Mouse (Mus musculus) 3T3-L1 (cell line): ENCODE measurements around the gene Ccnjl.

Experiments used
- DNase-seq: peaks from one replicate; pipeline ENCODE4 v3.0.0-alpha.2; 2015; ENCODE audit warnings: low read depth, low spot score

Gene Ccnjl

DNA sequence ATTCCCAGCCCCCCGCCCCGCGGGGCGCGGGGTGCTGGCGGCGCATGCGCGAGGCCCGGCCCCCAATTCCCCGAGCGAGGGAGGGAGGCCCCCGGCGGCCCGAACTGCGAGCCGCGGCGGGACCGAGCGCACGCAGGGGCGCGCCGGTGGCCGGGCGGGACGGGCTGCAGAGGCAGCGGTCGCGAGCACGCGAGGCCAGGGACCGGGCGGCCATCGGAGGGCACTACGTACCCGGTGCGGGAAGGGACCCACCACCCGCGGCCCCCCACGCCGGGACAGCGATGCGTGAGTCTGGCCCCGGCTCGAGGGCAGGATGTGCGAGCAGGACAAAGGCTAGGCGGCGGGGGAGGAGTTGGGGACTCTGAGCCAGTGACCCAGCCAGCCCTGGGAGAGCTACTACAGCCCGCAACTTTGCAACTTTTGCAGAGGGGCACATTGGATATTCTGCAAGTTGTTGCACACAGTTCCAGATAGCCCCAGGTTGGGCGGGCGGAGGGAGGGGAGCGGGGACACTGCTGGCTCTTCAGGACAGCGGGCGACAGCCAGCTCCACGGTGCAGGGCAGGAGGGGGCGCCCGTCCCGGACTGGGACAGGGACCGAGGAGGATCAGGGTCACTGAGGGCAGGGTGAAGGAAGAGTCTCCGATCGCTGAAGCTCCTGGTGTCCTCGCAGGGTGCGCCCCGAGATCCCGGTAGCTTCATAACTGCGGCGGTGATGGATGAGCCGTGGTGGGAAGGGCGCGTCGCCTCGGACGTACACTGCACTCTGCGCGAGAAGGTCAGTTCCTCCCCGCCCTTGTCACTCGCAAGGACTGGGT, at the start of gene Ccnjl:
Gene Ccnjl (plus strand): TSS at position 102 of the 817 bp plus-strand sequence.
- DNase-seq, result no peak

DNA sequence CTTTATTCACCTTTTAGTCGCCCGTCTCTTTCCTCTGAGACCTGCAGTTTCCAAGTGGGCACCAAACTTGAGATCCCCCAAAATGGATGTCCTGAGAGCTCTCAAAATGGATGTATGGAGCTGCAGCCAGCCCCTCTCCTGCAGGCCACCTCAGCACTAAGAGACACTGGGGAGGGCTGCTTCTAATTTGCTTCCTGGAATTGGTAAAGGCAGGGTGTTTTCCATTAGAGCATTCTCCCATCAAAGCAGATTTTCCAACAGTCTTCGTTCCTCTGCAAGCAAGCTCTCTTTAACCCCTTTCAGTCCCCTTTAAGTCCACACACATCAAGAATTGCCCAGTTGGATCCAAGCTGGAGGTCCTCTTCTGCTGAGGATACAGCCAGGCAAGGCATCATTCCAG, 49.2 kb upstream of the Ccnjl start:
- no peak for DNase-seq

DNA sequence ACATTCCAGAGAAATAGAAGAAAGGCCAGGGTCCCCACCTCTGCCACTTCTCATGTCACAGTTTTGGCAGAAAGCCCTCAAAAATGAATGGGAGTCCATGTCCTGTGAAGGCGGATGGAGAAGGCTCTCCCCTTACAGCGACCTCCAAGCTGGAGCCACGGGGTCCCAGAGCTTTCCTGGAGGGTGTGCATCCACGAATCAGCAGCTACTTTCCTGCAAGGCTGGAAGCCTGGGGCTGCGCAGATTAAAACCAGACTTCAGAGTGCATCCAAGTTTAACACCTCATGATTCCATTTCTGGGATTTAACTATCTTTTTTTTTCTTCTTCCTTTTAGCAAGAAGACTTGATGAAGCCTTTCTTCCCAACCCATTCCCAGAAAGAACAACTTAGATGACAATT, 48.0 kb upstream of the Ccnjl start:
- no peak for DNase-seq

DNA sequence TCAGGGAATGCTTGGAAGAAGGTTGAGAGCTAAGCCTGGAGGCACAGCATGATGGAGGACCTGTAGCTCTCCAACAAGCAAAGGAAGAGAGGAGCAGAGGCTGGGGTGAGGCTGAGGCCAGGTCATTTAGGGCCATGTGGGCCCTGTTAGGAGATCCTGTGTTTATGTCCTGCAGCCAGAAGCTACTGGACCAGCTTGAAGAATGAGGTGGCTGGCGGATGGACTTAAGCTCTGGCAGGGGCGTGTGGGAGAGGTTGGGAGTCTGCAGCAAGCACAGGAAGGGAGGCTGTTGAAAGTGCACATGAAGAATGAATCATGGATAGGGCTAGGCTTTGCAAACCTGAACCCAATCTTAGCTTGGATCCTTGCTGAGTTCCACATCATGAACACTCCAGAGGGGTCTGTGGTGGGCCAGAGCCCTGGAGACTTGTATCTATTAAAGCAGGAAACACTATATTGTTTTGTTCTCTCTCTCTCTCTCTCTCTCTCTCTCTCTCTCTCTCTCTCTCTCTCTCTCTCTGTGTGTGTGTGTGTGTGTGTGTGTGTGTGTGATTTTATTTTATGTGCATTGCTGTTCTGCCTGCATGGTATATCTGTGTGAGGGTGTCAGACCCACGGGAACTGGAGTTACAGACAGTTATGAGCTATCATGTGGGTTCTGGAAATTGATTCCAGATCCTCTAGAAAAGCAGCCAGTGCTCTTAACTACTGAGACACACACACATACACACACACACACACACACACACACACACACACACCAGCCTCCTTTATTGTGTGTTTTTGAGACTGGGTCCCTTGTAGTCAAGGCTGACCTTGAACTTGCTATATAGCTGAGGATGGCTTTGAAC, 46.7 kb upstream of the Ccnjl start:
- no peak for DNase-seq

DNA sequence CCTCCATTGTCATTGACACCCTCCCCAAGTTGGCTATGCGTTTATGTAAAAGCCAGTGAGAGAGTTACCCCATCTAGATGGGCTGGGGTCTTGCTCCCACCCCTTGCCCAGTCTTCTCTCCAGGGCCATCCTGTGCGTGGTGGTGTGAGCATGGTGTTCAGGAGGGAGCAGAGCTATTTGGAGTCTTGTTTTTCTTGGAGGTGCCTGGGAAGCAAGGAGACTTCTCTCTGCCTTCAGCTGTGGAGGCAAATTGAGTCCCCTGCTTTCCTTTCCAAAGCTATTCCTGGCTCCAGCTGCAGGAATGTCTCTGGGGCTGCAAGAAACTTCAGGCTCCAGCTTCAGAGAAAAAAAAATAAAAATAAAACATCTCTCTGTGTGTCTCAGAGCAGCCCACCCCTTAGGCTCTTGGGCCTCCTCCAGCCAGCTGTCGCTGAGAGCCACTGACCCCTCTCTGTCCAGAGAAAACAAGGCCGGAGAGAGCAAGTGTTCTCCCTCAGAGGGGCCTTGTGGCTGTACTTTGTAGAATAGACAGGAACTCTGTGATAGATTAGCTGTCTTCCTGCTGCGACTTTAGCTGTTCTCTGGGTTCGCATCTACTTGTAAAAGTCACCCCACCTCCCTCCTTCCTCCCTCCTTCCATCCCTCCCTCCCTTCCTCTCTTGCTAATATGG, 45.3 kb upstream of the Ccnjl start:
- DNase-seq, result no peak

DNA sequence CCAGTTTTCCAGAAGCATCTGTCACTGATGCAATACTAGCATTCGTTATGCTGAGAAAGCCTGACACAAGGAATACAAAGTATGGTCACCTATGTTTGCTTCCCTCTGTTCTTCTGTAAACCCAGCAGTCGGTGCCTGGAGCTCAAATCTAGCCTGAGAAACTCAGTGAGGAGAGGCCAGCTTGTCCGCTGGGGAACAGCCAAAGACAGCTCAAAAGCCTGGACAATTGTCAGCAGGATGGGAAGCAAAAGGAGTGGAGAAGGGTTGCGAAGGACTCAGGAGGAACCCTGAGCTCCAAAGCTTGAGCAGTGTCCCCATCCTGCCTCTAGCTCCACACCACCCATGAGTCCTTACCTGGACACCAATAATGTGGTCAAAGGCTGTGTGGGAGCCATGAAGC, 44.5 kb upstream of the Ccnjl start:
- DNase-seq, result no peak

DNA sequence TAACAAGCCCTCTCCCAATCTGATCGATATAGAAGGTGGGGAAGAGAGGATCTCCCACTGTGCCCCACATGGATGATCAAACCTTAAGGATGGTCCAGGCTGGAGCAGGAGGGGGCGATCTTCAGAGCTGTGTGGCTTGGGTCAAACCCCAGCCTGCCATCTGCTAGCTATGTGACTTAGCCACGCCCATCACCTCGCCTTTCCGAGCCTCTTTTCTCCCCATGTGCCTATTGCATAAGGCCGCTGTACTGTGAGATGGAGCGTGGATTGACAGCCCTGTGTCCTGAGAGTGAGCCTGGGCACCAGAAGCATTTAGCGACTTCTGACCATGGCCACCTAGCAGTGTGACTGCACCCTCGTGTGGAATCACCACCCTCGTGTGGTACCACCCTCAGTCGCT, 43.9 kb upstream of the Ccnjl start:
- DNase-seq, result no peak

DNA sequence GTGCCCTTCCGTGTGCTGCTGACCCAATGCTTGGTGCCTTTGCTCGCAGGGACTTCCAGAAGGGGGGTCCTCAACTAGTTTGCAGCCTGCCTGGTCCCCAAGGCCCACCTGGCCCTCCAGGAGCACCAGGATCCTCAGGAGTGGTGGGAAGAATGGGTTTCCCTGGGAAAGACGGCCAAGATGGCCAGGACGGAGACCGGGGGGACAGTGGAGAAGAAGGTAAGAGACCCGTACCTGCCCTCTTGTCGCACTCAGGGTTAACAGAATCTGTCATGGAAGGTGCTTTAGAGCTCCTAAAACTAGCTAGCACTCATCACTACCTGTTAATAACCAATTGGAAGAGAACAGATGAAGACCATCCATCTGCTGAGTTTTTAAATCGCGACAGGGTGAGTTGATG, 42.7 kb upstream of the Ccnjl start:
- no peak for DNase-seq

DNA sequence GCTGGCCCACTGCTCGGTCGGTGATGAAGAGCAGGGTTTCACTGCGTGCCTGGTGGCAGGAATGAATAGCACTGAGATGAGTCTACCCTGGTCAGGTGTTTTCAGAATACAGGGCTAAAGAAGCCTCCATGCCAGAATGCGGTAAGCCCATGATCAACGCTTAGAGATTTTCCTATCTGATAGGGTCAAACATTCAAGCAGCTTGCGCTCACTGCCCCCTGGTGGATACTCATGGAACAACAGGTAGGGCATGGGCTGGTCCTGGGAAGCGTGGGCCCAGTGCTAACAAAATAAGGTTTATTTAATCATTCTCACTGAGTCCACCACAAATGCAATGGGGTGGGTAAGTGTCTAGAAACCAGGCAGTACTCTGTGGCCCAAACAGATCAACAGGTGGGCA, 35.9 kb upstream of the Ccnjl start:
- peak; percentile 82 for DNase-seq

DNA sequence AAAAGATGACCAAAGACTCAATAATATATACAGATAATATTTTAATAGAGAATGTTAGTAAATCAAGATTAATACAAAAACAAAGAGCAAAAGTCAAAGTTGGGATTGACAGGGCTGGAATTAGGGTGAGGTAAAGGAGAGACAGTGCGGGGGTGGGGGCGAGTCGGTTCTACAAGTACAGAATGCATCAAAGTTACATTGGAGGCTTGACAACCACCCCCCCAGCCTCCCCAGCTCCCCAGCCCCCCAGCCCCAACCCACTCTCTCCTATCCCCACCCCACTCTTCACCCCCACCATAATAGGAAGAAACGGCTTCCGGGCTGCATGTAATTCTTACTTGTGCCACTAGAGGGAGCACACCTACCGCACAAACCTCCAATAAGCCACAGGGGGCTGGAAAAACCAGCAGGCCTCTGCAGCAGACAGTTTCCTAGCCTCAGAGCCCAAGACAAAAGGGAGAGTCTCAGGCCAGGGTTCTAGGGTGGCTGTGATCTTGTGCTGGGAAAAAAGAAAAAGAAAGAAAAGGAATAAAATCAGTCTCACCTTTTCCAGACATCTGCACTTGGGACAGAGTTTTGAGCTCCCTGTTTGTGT, 34.7 kb upstream of the Ccnjl start:
- DNase-seq, result peak; percentile 78

DNA sequence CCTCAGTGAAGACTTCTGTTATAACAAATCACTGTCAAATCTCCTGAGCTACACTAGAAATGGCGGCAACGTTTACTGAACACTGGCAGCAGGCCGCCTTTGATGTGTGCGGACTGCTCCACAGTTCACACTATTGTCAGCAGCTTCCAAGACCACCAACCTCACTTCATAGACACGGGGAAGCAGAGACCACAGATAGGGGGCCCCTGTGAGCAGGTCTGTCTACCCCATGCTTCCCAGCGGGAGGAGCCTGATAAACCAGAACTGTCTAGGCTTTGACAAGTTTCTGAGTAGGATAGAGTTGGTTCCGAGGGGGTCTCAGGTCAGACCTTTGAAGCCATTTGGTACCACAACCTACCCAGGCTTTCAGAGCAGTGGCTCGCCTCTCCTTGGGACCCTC, 33.5 kb upstream of the Ccnjl start:
- DNase-seq, result no peak

DNA sequence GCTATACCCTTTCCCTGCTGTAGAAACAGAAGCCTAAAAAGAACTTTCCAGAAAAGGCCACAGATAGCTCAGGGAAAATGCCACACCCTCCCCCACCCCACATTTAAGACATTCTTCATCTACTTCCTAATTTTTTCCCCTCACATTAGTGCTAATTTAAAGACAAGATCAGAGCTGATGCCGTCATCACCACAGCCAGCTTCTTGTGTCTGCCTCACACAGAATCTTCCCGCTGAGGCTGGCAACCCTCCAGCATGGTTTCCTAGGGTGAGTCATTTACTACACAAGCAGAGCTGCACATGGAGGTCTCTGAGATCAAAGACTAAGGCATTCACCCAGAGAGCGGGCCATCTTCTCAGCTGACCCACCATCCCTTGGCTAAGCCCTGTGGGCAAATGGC, 33.1 kb upstream of the Ccnjl start:
- DNase-seq, result peak; percentile 87

DNA sequence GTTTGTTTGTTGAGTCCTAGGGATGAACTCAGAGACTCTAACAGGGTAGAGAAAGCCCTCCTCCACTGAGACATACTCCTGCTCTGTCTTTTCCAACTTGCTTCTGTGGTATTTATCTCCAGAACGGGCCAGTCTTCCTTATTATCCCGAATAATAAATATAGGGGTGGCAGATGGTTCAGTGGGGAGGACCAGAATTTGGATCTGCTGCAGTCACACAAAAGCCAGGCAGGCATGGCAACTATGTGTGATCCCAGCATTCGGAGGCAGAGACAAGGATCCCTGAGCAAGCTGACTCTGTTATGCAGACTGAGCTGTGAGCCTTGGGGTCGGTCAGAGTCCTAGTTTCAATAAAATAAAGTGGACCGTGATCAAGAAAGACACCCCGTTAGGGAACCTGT, 27.3 kb upstream of the Ccnjl start:
- no peak for DNase-seq

DNA sequence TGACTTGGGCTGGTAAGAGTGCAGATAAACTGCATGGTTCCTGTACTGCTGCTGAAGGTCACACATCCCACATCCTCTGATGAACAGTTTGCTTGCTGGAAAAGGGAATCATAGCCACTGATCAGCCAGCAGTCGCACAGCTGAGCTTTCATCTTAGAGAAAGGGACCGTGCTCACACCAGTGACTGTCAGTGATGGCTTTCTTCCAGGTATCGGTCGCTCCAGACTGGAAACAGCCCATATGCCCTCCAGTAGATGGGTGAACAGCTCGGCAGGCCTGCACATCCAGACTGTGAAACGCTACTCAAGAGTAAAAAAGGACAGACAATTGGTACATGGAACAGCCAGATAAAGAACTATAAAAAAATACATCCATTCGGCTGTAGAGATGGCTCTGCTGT, 23.4 kb upstream of the Ccnjl start:
- no peak for DNase-seq

DNA sequence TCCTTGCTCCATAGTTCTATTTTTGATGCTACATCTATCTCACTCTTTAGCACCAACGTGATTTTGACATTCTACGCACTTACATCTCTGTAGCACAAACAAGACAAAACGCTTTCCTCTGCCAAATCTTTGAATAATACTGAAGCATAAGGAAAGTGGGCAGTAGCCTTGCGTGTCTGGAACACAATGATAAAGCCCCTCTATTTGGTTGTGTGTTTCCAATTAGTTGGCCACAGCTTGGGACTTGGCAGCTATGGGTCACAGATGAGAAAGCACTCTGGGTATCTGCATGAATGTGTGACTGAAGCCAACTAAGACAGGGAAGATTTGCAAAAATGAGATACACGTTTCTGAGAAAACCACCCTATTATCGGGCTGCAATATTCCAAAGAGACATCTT, 20.6 kb upstream of the Ccnjl start:
- DNase-seq, result no peak

DNA sequence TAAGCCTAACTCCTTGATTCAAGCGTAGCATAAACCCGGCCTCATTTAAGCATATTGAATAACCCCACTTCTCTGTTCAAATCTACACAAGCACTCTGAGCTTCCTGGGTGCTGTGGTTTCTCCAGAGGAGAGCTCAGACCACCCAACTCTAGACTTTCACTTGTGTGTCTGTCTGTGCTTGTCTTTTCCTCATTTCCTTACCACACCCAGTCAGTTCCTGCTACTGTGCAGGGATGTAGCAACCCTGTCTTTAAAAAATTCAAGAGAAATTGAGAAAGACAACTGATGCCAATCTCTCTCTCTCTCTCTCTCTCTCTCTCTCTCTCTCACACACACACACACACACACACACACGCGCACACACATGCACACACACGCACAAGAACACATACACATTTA, 18.7 kb upstream of the Ccnjl start:
- no peak for DNase-seq

DNA sequence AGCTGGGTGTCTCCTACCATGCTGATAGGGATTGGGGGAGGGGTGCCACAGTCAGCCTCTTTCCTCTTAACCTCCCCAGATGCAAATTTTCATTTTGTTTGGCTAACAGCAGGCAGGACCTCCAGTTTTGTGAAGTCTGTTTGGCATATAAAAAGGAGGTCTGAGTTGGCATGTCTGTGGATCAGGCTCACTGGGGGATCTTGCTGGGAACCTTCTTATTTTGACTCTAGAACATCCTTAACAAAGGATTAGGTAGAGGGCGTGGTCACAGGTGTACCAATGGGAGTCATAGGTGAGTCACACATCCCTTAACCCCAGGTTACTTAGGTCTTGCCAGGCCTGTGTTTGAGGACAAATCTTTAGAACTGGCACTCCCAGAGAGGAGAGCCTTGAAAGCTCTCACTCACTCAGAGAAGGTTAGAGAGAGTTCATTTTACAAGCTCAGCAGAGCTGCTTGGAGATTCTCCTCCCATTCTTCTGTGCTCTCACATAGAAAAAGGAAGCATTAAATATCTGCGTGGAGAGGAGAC, 15.9 kb upstream of the Ccnjl start:
- no peak for DNase-seq

DNA sequence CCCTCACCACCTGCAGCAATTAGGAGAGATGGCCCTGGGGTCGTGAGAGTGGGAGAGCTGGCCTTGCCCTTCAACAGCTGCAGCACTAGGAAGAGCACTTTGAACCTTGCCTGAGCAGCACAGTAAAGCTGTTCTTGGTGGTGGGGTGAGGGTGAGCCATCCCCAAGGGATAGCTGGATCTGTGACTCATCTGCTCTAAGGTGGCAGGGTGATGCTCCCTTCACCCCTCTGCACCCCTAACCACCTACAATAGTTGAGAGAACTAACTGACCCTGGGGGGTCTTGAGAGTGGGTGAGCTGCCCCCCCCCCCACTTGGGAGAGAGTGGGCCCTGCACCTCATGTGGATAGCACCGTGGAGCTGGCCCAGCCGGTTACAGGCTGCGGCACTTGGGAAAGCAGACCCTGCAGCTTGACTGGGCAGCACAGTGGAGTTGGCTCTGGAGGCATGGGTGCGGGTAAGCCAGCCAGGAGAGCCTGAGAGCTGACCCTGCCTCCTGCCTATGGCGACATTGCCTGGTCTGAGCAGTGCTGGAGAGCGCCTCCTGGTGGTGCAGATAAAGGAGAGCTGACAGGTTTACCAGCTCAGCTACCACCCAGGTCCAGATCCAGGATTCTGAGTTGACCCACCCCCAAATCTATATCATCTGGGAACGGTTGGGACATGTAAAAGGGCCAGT, 12.1 kb upstream of the Ccnjl start:
- DNase-seq, result no peak

DNA sequence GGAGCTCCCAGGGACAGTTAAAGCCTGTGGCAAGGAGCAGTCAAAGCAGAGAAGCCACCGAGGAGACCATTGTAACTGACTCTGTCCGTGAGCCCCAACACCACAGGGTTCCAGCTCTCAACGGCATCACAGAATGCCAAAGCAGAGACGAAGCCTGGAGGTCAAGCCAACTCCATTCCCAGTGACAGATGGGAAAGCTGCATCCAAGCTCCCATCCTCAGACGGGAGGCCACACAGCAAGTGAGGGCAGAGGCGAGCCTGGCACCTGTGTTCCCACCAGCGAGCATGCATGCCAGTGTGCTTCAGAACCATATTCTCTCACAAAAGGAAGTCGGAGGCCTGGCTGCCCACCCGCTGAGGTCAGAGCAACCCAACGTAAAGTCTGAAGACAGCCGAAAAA, 10.9 kb upstream of the Ccnjl start:
- DNase-seq, result no peak

DNA sequence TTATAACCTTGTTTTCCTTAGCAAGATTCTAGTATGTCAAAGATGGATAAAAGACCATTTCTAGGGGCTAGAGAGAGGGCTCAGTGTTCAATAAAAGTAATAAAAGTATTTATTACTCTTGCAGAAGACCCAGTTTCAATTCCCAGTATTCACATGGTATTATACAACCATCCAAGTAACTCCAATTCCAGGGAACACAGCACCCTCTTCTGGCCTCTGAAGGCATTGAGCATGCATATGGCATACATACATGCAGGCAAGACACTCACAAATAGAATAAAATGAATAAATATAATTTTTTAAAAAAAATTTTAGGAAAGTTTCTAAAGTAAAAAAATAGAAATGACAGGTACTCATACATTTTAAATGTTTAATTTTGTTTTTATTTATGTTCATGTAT, 10.5 kb upstream of the Ccnjl start:
- DNase-seq, result no peak

DNA sequence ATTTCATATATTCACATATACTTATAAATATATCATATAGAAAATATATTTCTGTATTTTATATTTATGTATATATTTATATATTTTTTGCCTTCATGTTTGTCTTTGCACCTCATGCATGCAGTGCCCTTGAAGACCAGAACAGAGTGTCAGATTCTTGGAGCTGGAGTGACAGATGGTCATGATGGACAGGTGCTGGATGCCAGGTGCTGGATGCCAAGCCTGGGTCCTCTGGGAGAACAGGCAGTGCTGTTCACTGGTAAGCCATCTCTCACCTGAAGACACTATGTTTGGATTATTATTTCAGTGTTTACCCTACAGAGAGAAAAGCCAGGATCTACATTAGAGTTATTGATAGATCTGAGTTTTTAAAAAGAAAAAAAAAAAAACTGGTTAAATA, 9.8 kb upstream of the Ccnjl start:
- no peak for DNase-seq
